Mouse (Mus musculus): ENCODE measurements at regions not wholly inside any gene's neighbourhood (a gene's known extent, or its start where the extent isn't known, plus 50 kb on each side); places are given as distances from the start of the nearest gene placed in this dataset.
A peak's percentile ranks its signal among the peaks of the same experiment; 100 is the strongest.
"Not testable (repeated sequence)": the region's sequence is repeated elsewhere in the genome, so short reads cannot be mapped to it uniquely, and the experiment has no call there.

- WGBS: 47% methylated on average over 6 of the region's 6 CpGs
- no peaks in the 10 kb centered on the region for H3K27me3 ChIP-seq (replicated peaks)
- H3K4me3 ChIP-seq: no peak overlapping the region
- ATAC-seq (ENCODE audit: insufficient number of reproducible peaks, low FRiP score): no peak
- no peaks in the 10 kb centered on the region for H3K9me3 ChIP-seq (replicated peaks)
- H3K36me3 ChIP-seq: no peaks in the 10 kb centered on the region
- H3K4me2 ChIP-seq: no peak overlapping the region
- peaks cover 22% of the 10 kb centered on the region for H3K4me1 ChIP-seq (replicated peaks)
- H3K27ac ChIP-seq (ENCODE audit: poor library complexity, severe bottlenecking): no peak overlapping the region
- no peak overlapping the region for H3K9ac ChIP-seq
These were observed 102.0 kb upstream of the Abca1 start for GRCm38 (mm10) chr4:53261556-53262140.

- no peaks in the 10 kb centered on the region for H3K36me3 ChIP-seq
- no peak overlapping the region for H3K27ac ChIP-seq (ENCODE audit: poor library complexity, severe bottlenecking)
- 87% methylated on average over 6 of the region's 6 CpGs for WGBS
- no peak overlapping the region for H3K4me2 ChIP-seq
- H3K9me3 ChIP-seq (replicated peaks): no peaks in the 10 kb centered on the region
- no peak for ATAC-seq (ENCODE audit: insufficient number of reproducible peaks, low FRiP score)
- no peak overlapping the region for H3K9ac ChIP-seq
- H3K4me3 ChIP-seq: no peak overlapping the region
- no peaks in the 10 kb centered on the region for H3K27me3 ChIP-seq (replicated peaks)
- H3K4me1 ChIP-seq (replicated peaks): peaks cover 10% of the 10 kb centered on the region
These were observed 99.3 kb upstream of the Abca1 start for GRCm38 (mm10) chr4:53258975-53259374.

GRCm38 (mm10) chr4:53256996-53257395 lies 97.3 kb upstream of the Abca1 start:
- 64% methylated on average over 5 of the region's 5 CpGs for WGBS
- ATAC-seq (ENCODE audit: insufficient number of reproducible peaks, low FRiP score): no peak
- H3K27ac ChIP-seq (ENCODE audit: poor library complexity, severe bottlenecking): no peak overlapping the region
- no peaks in the 10 kb centered on the region for H3K4me1 ChIP-seq (replicated peaks)
- no peak overlapping the region for H3K9ac ChIP-seq
- no peaks in the 10 kb centered on the region for H3K9me3 ChIP-seq (replicated peaks)
- H3K27me3 ChIP-seq (replicated peaks): no peaks in the 10 kb centered on the region
- H3K4me2 ChIP-seq: no peak overlapping the region
- no peaks in the 10 kb centered on the region for H3K36me3 ChIP-seq
- H3K4me3 ChIP-seq: no peak overlapping the region

- 90% methylated on average over 6 of the region's 6 CpGs for WGBS
- Histone ChIP-seq H3K27me3 (replicated peaks) (no peaks in the 10 kb centered on the region), H3K9ac (no peak overlapping the region), H3K4me3 (no peak overlapping the region), H3K4me1 (replicated peaks) (no peaks in the 10 kb centered on the region), H3K36me3 (no peaks in the 10 kb centered on the region), H3K27ac (ENCODE audit: poor library complexity, severe bottlenecking) (no peak overlapping the region), H3K9me3 (replicated peaks) (0 out of 2 replicates have a peak, but pooled peaks cover 3% of the 10 kb centered on the region), H3K4me2 (no peak overlapping the region)
- no peak for ATAC-seq (ENCODE audit: insufficient number of reproducible peaks, low FRiP score)
These were observed 94.8 kb upstream of the Abca1 start for GRCm38 (mm10) chr4:53254483-53254882.

GRCm38 (mm10) chr4:53253680-53254079 lies 94.0 kb upstream of the Abca1 start:
- H3K27ac ChIP-seq (ENCODE audit: poor library complexity, severe bottlenecking): no peak overlapping the region
- no peaks in the 10 kb centered on the region for H3K36me3 ChIP-seq
- H3K4me3 ChIP-seq: no peak overlapping the region
- no peaks in the 10 kb centered on the region for H3K27me3 ChIP-seq (replicated peaks)
- no peak overlapping the region for H3K9ac ChIP-seq
- 0 out of 2 replicates have a peak, but pooled peaks cover 3% of the 10 kb centered on the region for H3K9me3 ChIP-seq (replicated peaks)
- H3K4me1 ChIP-seq (replicated peaks): no peaks in the 10 kb centered on the region
- no peak overlapping the region for H3K4me2 ChIP-seq
- ATAC-seq (ENCODE audit: insufficient number of reproducible peaks, low FRiP score): no peak
- WGBS: 72% methylated on average over 4 of the region's 4 CpGs

DNA sequence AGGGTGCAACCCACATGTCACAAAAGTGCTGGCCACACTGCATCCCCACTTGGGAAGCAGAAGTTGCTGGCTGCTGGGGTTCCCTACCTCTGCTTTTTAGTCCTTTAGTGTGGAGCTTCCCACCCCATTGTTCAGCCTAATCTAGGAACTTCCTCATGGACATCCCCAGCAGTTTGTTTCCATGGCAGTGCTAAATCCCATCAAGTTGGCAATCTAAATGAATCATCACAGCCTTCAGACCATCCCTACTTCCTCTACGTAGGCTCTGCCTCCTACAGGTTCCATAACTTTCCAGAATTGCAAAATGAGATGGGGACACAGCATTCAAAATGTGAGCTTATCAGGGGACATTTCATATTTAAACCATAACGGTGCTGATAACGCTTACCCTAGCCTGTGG lies 90.6 kb upstream of the Abca1 start:
- H3K27ac ChIP-seq (ENCODE audit: poor library complexity, severe bottlenecking): no peak overlapping the region
- ATAC-seq (ENCODE audit: insufficient number of reproducible peaks, low FRiP score): no peak
- H3K4me3 ChIP-seq: no peak overlapping the region
- WGBS: 82% methylated on average over 3 of the region's 3 CpGs
- H3K27me3 ChIP-seq (replicated peaks): no peaks in the 10 kb centered on the region
- 0 out of 2 replicates have a peak, but pooled peaks cover 3% of the 10 kb centered on the region for H3K9me3 ChIP-seq (replicated peaks)
- H3K4me2 ChIP-seq: no peak overlapping the region
- H3K9ac ChIP-seq: no peak overlapping the region
- 0 out of 2 replicates have a peak, but pooled peaks cover 1% of the 10 kb centered on the region for H3K4me1 ChIP-seq (replicated peaks)
- H3K36me3 ChIP-seq: no peaks in the 10 kb centered on the region

DNA sequence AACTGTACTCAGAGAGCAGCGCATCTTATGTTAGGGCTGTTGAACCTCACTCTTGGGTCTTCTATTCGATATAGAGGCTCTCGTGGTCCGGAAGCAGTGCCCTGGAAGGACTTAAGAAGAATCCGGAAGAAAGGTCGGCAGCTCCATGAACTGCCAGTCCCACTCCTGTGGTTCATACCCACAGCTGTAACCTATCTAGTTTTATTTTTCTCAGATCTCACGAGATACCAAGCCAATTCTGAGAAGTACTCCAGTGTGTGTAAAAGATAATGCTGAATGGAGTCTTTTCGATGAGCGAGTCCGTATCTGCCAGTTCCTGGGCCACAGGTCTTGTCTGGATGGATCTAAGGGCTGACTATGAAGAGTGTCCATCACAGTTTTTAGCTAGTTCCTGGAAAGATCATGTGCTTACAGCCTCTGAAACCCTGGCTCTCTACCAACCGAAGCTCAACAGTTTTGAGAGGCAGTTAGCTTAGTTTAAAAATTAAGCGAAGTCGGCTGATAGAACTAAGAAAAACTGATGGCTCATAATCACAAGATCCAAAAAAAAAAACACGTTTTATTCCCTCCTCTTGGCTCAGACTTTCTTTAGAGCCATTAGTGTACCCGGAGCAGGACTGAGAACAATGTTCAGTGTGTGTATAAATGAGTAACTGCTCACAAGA lies 86.5 kb upstream of the Abca1 start:
- no peaks in the 10 kb centered on the region for H3K36me3 ChIP-seq
- 79% methylated on average over 15 of the region's 15 CpGs for WGBS
- H3K9ac ChIP-seq: no peak overlapping the region
- no peak for ATAC-seq (ENCODE audit: insufficient number of reproducible peaks, low FRiP score)
- no peak overlapping the region for H3K4me2 ChIP-seq
- no peaks in the 10 kb centered on the region for H3K27me3 ChIP-seq (replicated peaks)
- H3K4me1 ChIP-seq (replicated peaks): 0 out of 2 replicates have a peak, but pooled peaks cover 4% of the 10 kb centered on the region
- H3K4me3 ChIP-seq: no peak overlapping the region
- H3K9me3 ChIP-seq (replicated peaks): 0 out of 2 replicates have a peak, but pooled peaks cover 3% of the 10 kb centered on the region
- H3K27ac ChIP-seq (ENCODE audit: poor library complexity, severe bottlenecking): no peak overlapping the region

- Histone ChIP-seq H3K36me3 (no peaks in the 10 kb centered on the region), H3K27ac (ENCODE audit: poor library complexity, severe bottlenecking) (no peak overlapping the region), H3K9ac (no peak overlapping the region), H3K4me3 (no peak overlapping the region), H3K4me1 (replicated peaks) (0 out of 2 replicates have a peak, but pooled peaks cover 4% of the 10 kb centered on the region), H3K9me3 (replicated peaks) (0 out of 2 replicates have a peak, but pooled peaks cover 3% of the 10 kb centered on the region), H3K4me2 (no peak overlapping the region), H3K27me3 (replicated peaks) (no peaks in the 10 kb centered on the region)
- WGBS: 65% methylated on average over 4 of the region's 4 CpGs
- ATAC-seq (ENCODE audit: insufficient number of reproducible peaks, low FRiP score): no peak
These were observed 85.9 kb upstream of the Abca1 start for GRCm38 (mm10) chr4:53245553-53245952.

DNA sequence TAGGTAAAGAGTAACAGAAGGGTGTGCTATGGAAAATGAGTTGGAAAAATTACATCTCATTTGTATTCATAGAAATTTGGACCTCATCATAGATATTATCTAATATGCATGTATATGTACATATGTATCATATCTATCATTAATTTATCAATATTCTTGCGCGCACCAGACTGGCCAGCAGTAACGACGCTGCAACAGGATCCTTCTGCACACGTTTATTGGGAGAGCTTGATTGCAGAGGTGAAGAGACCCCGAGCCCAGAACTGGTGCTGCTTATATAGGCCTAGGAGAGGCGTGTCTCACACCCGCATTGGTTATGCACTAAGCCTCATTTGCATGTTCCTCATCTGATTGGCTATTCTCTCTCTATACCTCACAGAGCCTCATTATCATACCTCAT lies 83.8 kb upstream of the Abca1 start:
- 84% methylated on average over 8 of the region's 8 CpGs for WGBS
- H3K36me3 ChIP-seq; H3K4me3 ChIP-seq; H3K9me3 ChIP-seq (replicated peaks); ATAC-seq (ENCODE audit: insufficient number of reproducible peaks, low FRiP score); H3K27ac ChIP-seq (ENCODE audit: poor library complexity, severe bottlenecking); H3K4me2 ChIP-seq; H3K9ac ChIP-seq; H3K27me3 ChIP-seq (replicated peaks): not testable (repeated sequence)
- H3K4me1 ChIP-seq (replicated peaks): 0 out of 2 replicates have a peak, but pooled peaks cover 11% of the 10 kb centered on the region

- Histone ChIP-seq H3K9ac (no peak overlapping the region), H3K4me2 (no peak overlapping the region)
- ATAC-seq (ENCODE audit: insufficient number of reproducible peaks, low FRiP score): no peak
These were observed 80.2 kb upstream of the Abca1 start for GRCm38 (mm10) chr4:53239856-53240255.

GRCm38 (mm10) chr4:53238314-53239259 lies 78.9 kb upstream of the Abca1 start:
- Histone ChIP-seq H3K4me3 (no peak overlapping the region), H3K27me3 (replicated peaks) (no peaks in the 10 kb centered on the region), H3K9me3 (replicated peaks) (no peaks in the 10 kb centered on the region), H3K36me3 (no peaks in the 10 kb centered on the region), H3K4me2 (no peak overlapping the region), H3K27ac (ENCODE audit: poor library complexity, severe bottlenecking) (no peak overlapping the region), H3K4me1 (replicated peaks) (0 out of 2 replicates have a peak, but pooled peaks cover 12% of the 10 kb centered on the region), H3K9ac (0 out of 2 replicates have a peak overlapping the region, but pooled peaks have one; percentile 37)
- WGBS: 69% methylated on average over 14 of the region's 14 CpGs
- ATAC-seq (ENCODE audit: insufficient number of reproducible peaks, low FRiP score): peak; percentile 64

More at GRCm38 (mm10) chr4:53239856-53240255, 80.2 kb upstream of the Abca1 start:
- Histone ChIP-seq H3K9me3 (replicated peaks) (no peaks in the 10 kb centered on the region), H3K36me3 (no peaks in the 10 kb centered on the region), H3K4me3 (no peak overlapping the region), H3K27ac (ENCODE audit: poor library complexity, severe bottlenecking) (no peak overlapping the region), H3K4me1 (replicated peaks) (0 out of 2 replicates have a peak, but pooled peaks cover 12% of the 10 kb centered on the region), H3K27me3 (replicated peaks) (no peaks in the 10 kb centered on the region)
- 36% methylated on average over 5 of the region's 5 CpGs for WGBS

All from heart, embryonic 12.5 days (tissue).